Mouse (Mus musculus) G1E (cell line): ENCODE results near the gene Pde4d.

Source experiments
- CTCF ChIP-seq: IDR thresholded peaks from 2 replicates; pipeline ENCODE4 v1.5.1; 2012; ENCODE audit warnings: low read depth, low read length, inconsistent platforms, mixed read lengths
- GATA1 ChIP-seq: IDR thresholded peaks from 2 replicates; pipeline ENCODE4 v1.6.1; 2012; ENCODE audit warnings: borderline replicate concordance, low read length, inconsistent platforms, mixed read lengths
- POLR2AphosphoS5 ChIP-seq: IDR thresholded peaks from 2 replicates; pipeline ENCODE4 v1.6.1; 2012; ENCODE audit warnings: low read depth, low read length, inconsistent platforms; ENCODE audit not compliant: insufficient replicate concordance

- no peak for TF ChIP-seq CTCF
- no peak for TF ChIP-seq GATA1
- no peak for TF ChIP-seq POLR2AphosphoS5
These were observed 45.4 kb upstream of the Pde4d start for GRCm38 (mm10) chr13:108404372-108404771.
